Mouse (Mus musculus) urinary bladder, postnatal 10 days (tissue): ENCODE measurements around the gene Olfr981.
"Not testable (repeated sequence)": the region's sequence is repeated elsewhere in the genome, so short reads cannot be mapped to it uniquely, and the experiment has no call there.

Experiments
- DNase-seq: peaks from one replicate; pipeline ENCODE4 v3.0.0; 2022; ENCODE audit warnings: low spot score

The Olfr981 gene

DNA sequence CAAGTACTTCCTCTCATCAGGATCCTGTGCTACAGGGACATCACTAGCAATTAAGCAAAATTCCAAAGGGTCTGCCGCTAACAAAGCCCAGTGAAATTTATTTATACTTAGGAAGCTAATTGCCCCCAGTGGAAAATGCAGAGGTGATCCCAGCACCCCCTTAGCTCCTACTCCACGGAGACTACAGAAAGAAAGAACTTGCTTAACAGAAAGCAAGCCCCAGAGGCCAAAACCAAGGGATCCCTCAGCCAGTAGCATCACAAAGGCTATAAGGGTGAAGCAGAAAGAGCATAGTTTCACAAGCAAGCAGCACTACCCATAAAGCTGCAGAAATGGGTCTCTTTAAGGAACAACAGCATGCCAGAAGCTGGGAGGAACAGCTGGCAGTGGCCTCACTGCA, at the start of gene Olfr981:
Olfr981 (plus strand) TSS at position 301 of the 400 bp plus-strand sequence.
- no peak for DNase-seq

DNA sequence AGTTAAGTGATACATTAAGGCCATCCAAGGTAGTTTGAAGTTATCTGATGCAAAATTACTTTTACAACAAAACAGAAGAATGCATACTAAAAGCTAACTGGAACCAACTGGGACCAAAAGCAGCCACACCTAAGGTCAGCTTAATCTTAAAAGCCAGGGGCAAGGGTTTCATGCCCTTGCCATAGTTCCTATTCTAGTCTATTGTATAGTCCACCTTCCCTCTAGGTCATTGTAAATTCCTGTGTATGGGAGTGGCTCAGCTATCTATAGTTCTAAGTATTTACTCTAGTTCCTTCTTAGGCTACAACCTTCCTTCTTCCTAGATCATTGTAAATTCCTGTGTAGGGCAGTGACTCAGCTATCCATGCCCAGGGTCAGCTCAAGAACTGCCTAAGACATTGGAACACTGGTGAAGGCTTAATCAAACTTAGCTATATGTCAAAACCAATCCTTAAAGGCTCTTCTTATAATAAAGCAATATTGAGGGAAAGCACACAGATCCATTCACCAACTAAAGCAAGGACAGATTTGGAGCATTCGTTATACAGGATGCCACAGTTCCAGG, 44.6 kb upstream of the Olfr981 start:
- not testable (repeated sequence) for DNase-seq

DNA sequence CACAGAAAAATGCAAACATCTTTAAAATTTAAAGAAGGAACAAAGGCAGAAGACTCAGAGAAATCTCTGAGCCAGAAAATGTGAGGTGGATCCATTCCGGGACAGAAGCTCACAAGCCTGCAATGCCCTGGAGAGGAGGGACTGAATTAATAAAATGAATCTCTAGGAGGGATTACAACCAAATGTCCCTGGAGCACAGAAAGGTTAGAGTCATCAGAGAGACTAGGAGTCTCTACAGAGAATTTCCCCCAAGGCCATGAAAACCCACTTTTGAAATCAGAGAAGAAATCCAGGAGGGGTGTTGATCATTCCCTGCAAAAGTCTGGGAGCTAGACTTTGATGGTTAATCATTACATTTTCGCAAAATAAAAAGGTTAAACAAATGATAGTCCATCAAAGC, 29.5 kb upstream of the Olfr981 start, which contains the start of gene Olfr978:
Olfr978 (plus strand) TSS at position 301 of the 400 bp plus-strand sequence.
- no peak for DNase-seq

DNA sequence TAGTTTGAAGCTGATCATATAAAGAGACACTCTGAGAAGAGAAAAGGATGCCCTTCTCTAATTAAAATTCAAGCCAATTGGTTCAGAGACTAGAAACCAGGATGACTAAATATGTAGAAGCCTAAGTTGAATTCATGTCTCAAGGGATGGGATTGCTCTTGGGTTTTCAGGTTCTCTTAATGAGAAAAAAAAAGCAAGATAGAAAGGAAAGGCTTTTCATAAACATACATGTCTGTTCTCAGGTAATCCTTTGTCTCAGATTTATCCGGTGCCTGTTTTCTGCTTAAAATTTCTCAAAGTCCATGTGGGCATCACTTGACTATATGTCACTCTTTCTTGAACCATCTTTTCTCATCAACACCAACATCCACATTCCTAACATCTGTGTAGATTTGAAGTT, 17.9 kb upstream of the Olfr981 start, which contains the start of gene Olfr979:
Olfr979 (minus strand) TSS at position 101 of the 400 bp plus-strand sequence.
- DNase-seq: no peak

DNA sequence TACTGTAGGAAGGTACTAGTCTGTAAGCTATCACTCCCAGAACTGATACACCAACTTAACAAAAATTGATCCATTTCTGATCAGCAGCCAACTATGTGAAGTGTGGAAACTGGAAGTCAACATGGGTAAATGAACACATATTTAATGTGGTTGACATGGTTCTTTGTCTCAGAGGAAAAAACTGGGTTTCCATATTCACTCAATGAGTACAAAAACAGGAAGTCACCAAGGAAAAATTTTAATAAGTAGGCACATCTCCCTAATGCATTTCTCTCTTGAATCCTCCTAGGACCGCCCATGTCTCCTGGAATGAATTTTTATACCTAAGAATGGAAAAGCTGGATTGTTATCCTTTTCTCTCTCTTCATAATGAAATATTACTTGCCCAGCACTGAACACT, 11.8 kb upstream of the Olfr981 start, which contains the start of gene Olfr980:
Olfr980 (minus strand) TSS at position 101 of the 400 bp plus-strand sequence.
- DNase-seq: no peak

DNA sequence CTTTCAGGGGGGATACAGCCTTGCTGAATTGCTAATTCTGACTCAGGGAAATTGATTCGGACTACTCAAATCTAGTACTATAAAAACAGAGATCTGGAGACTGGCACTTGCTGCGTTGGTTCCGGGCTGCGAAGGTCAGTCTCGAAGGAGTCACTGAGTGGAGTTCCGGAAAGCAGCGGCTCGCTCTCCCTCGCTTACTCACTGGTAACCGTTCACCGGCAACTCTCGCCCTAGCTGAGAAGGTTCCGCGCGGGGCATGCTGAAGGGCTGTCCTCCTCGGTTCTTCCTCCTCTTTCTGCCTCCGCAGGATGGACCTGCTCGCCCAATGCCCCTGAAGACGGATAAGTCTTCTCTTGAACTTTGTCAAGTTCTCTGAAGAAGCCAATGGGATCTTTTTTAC, 28.9 kb downstream of the Olfr981 start:
- DNase-seq: no peak

DNA sequence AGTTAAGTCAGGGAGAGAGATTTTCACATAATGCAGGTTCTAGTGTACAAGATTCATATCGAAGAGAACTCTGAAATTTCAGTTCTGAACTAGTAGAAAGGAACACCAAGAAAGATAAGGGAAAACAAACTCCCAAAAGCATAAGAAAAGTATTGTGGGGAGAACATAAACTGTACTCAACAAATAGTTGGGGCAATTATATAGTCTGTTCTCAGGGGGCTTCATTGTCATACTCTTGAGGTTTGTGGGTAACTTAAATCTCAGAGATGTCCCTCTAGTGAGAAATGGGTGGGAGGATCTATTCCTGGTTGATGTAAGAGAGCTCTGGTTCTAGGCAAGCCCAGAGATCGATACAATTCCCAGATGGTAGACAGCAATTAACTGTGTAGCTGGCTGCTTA, 52.3 kb downstream of the Olfr981 start, which contains the start of gene Olfr982:
Olfr982 (plus strand) TSS at position 301 of the 400 bp plus-strand sequence.
- DNase-seq: no peak
